Mouse (Mus musculus) granulocyte monocyte progenitor cell, adult 5-6 weeks (primary cell): ENCODE data around the gene Scamp3. TPM values are rescaled to one million over a fixed set of nuclear protein-coding genes. Genes with fewer than 3 reads are reported as not detected.

ENCODE experiments used
- ATAC-seq: replicated peaks from 2 replicates; pipeline ENCODE4 v1.8.0; 2016; ENCODE audit warnings: mild to moderate bottlenecking, moderate TSS enrichment, inconsistent platforms; ENCODE audit not compliant: poor library complexity, severe bottlenecking
- total RNA-seq, 2 experiments: library from RNA; stranded (forward) in 1 of 2; stranded (reverse) in 1 of 2; fragments of 200-712, 200-1000 nt in 1 of 2; fragments of >200 nt in 1 of 2; fragmentation: Nextera tagmentation in 1 of 2; gene quantifications; 2 replicates each; pipeline ENCODE4 v1.2.3; 2014 to 2017

The Scamp3 gene
- total RNA-seq, 2 experiments from 2014 or later: 37.2 to 59.6 TPM

- no peak for ATAC-seq
These were observed 15.5 kb upstream of the Scamp3 start for GRCm38 (mm10) chr3:89161786-89162185.

- no peak for ATAC-seq
These were observed 14.2 kb upstream of the Scamp3 start for GRCm38 (mm10) chr3:89163123-89163522.

- no peak for ATAC-seq
These were observed 13.5 kb upstream of the Scamp3 start for GRCm38 (mm10) chr3:89163643-89164245.

- peak; percentile 94 for ATAC-seq
These were observed 12.6 kb upstream of the Scamp3 start, which contains the start of gene Clk2 for GRCm38 (mm10) chr3:89164506-89165267. TSS of gene Clk2 (plus strand) at chr3:89164795.

GRCm38 (mm10) chr3:89165268-89165870, 11.9 kb upstream of the Scamp3 start:
- no peak for ATAC-seq

- ATAC-seq: no peak
These were observed 10.3 kb upstream of the Scamp3 start for GRCm38 (mm10) chr3:89166945-89167344.

GRCm38 (mm10) chr3:89174844-89175243, 2.4 kb upstream of the Scamp3 start:
- no peak for ATAC-seq

GRCm38 (mm10) chr3:89175544-89175943, 1.7 kb upstream of the Scamp3 start:
- no peak for ATAC-seq

GRCm38 (mm10) chr3:89176421-89176820, 852 bp upstream of the Scamp3 start:
- ATAC-seq: no peak

- no peak for ATAC-seq
These were observed 773 bp downstream of the Scamp3 start for GRCm38 (mm10) chr3:89178107-89178385.

GRCm38 (mm10) chr3:89179056-89179455, 1.8 kb downstream of the Scamp3 start:
- ATAC-seq: no peak

- no peak for ATAC-seq
These were observed 4.7 kb downstream of the Scamp3 start for GRCm38 (mm10) chr3:89181749-89182500.

GRCm38 (mm10) chr3:89182531-89183057, 5.3 kb downstream of the Scamp3 start:
- peak; percentile 57 for ATAC-seq

- ATAC-seq: peak; percentile 83
These were observed 6.0 kb downstream of the Scamp3 start, which contains the start of gene Fam189b for GRCm38 (mm10) chr3:89183058-89183958. TSS of gene Fam189b (plus strand) at chr3:89183143.

- ATAC-seq: no peak
These were observed 6.7 kb downstream of the Scamp3 start for GRCm38 (mm10) chr3:89183959-89184315.

- ATAC-seq: no peak
These were observed 9.9 kb downstream of the Scamp3 start for GRCm38 (mm10) chr3:89187197-89187596.

- ATAC-seq: no peak
These were observed 10.6 kb downstream of the Scamp3 start for GRCm38 (mm10) chr3:89187690-89188477.

GRCm38 (mm10) chr3:89188478-89188875, 11.2 kb downstream of the Scamp3 start:
- ATAC-seq: no peak

GRCm38 (mm10) chr3:89190436-89190835, 13.2 kb downstream of the Scamp3 start:
- peak; percentile 44; the same call in 1 of the 2 replicates for ATAC-seq
